Mouse (Mus musculus): Measurements from ENCODE around the gene Pak2. TPM values are rescaled to one million over a fixed set of nuclear protein-coding genes. Genes with fewer than 3 reads are reported as not detected.

The Pak2 gene
- total and polyA plus RNA-seq, 2 experiments from 2014 or later: 19.1 to 25.8 TPM

- Histone ChIP-seq H3K36me3 (replicated peaks; ENCODE audit: control insufficient read depth, insufficient read depth, low read length) (no peaks in the 10 kb centered on the region), H3K4me3 (ENCODE audit: low read depth, low read length) (no peak overlapping the region), H3K27ac (ENCODE audit: low read depth) (no peak overlapping the region), H3K9me3 (replicated peaks; ENCODE audit: control insufficient read depth, low read length) (no peaks in the 10 kb centered on the region), H3K4me2 (ENCODE audit: low read depth, low read length) (no peak overlapping the region), H3K9ac (replicated peaks; ENCODE audit: low read depth, low read length) (no peak overlapping the region), H3K4me1 (ENCODE audit: control insufficient read depth, insufficient read depth) (peaks cover 3% of the 10 kb centered on the region; the same call in 1 of the 2 replicates), H3K27me3 (ENCODE audit: control insufficient read depth, insufficient read depth, low read length) (no peaks in the 10 kb centered on the region)
- TF ChIP-seq EP300 (IDR thresholded peaks at IDR 0.05; ENCODE audit: low read depth): no peak
- TF ChIP-seq CTCF (IDR thresholded peaks at IDR 0.05; ENCODE audit: low read depth): no peak
- 57% methylated on average over 6 of the region's 6 CpGs for WGBS
- ATAC-seq (ENCODE audit: insufficient read depth, low read depth): no peak
- DNase-seq (ENCODE audit: low spot score): no peak
Measured at GRCm38 (mm10) chr16:32059840-32060523, 19.2 kb downstream of the Pak2 start.

- H3K4me3 ChIP-seq (ENCODE audit: low read depth, low read length): no peak overlapping the region
- DNase-seq (ENCODE audit: low spot score) (no peak), ATAC-seq (ENCODE audit: insufficient read depth, low read depth) (no peak)
- TF ChIP-seq EP300 (IDR thresholded peaks at IDR 0.05; ENCODE audit: low read depth) (no peak), CTCF (IDR thresholded peaks at IDR 0.05; ENCODE audit: low read depth) (no peak)
- no peak overlapping the region for H3K9ac ChIP-seq (replicated peaks; ENCODE audit: low read depth, low read length)
- H3K9me3 ChIP-seq (replicated peaks; ENCODE audit: control insufficient read depth, low read length): no peaks in the 10 kb centered on the region
- no peaks in the 10 kb centered on the region for H3K36me3 ChIP-seq (replicated peaks; ENCODE audit: control insufficient read depth, insufficient read depth, low read length)
- peaks cover 2% of the 10 kb centered on the region; the same call in 1 of the 2 replicates for H3K4me1 ChIP-seq (ENCODE audit: control insufficient read depth, insufficient read depth)
- no peaks in the 10 kb centered on the region for H3K27me3 ChIP-seq (ENCODE audit: control insufficient read depth, insufficient read depth, low read length)
- no peak overlapping the region for H3K27ac ChIP-seq (ENCODE audit: low read depth)
- WGBS: 57% methylated on average over 5 of the region's 5 CpGs
- H3K4me2 ChIP-seq (ENCODE audit: low read depth, low read length): no peak overlapping the region
Measured at GRCm38 (mm10) chr16:32058817-32059216, 20.3 kb downstream of the Pak2 start.

- Histone ChIP-seq H3K27ac (ENCODE audit: low read depth) (no peak overlapping the region), H3K4me1 (ENCODE audit: control insufficient read depth, insufficient read depth) (no peaks in the 10 kb centered on the region), H3K36me3 (replicated peaks; ENCODE audit: control insufficient read depth, insufficient read depth, low read length) (peaks cover 77% of the 10 kb centered on the region), H3K9ac (replicated peaks; ENCODE audit: low read depth, low read length) (no peak overlapping the region), H3K27me3 (ENCODE audit: control insufficient read depth, insufficient read depth, low read length) (no peaks in the 10 kb centered on the region), H3K4me2 (ENCODE audit: low read depth, low read length) (no peak overlapping the region), H3K4me3 (ENCODE audit: low read depth, low read length) (no peak overlapping the region), H3K9me3 (replicated peaks; ENCODE audit: control insufficient read depth, low read length) (no peaks in the 10 kb centered on the region)
- DNase-seq (ENCODE audit: low spot score) (no peak), ATAC-seq (ENCODE audit: insufficient read depth, low read depth) (no peak)
- TF ChIP-seq EP300 (IDR thresholded peaks at IDR 0.05; ENCODE audit: low read depth) (no peak), CTCF (IDR thresholded peaks at IDR 0.05; ENCODE audit: low read depth) (no peak)
- WGBS: 90% methylated on average over 4 of the region's 4 CpGs
Measured at GRCm38 (mm10) chr16:32042367-32042766, 36.8 kb downstream of the Pak2 start.

- no peaks in the 10 kb centered on the region for H3K9me3 ChIP-seq (replicated peaks; ENCODE audit: control insufficient read depth, low read length)
- TF ChIP-seq CTCF (IDR thresholded peaks at IDR 0.05; ENCODE audit: low read depth) (no peak), EP300 (IDR thresholded peaks at IDR 0.05; ENCODE audit: low read depth) (no peak)
- DNase-seq (ENCODE audit: low spot score) (no peak), ATAC-seq (ENCODE audit: insufficient read depth, low read depth) (no peak)
- H3K4me1 ChIP-seq (ENCODE audit: control insufficient read depth, insufficient read depth): no peaks in the 10 kb centered on the region
- no peak overlapping the region for H3K4me3 ChIP-seq (ENCODE audit: low read depth, low read length)
- peaks cover 78% of the 10 kb centered on the region for H3K36me3 ChIP-seq (replicated peaks; ENCODE audit: control insufficient read depth, insufficient read depth, low read length)
- no peak overlapping the region for H3K9ac ChIP-seq (replicated peaks; ENCODE audit: low read depth, low read length)
- no peaks in the 10 kb centered on the region for H3K27me3 ChIP-seq (ENCODE audit: control insufficient read depth, insufficient read depth, low read length)
- 91% methylated on average over 9 of the region's 9 CpGs for WGBS
- no peak overlapping the region for H3K27ac ChIP-seq (ENCODE audit: low read depth)
- H3K4me2 ChIP-seq (ENCODE audit: low read depth, low read length): no peak overlapping the region
Measured at GRCm38 (mm10) chr16:32019678-32020077, 59.5 kb downstream of the Pak2 start.

- TF ChIP-seq EP300 (IDR thresholded peaks at IDR 0.05; ENCODE audit: low read depth): no peak
- TF ChIP-seq CTCF (IDR thresholded peaks at IDR 0.05; ENCODE audit: low read depth): no peak
- H3K36me3 ChIP-seq (replicated peaks; ENCODE audit: control insufficient read depth, insufficient read depth, low read length): peaks cover 2% of the 10 kb centered on the region; the same call in 1 of the 2 replicates
Measured at GRCm38 (mm10) chr16:32010330-32010729, 68.8 kb downstream of the Pak2 start.

GRCm38 (mm10) chr16:32009913-32010312, 69.2 kb downstream of the Pak2 start:
- Histone ChIP-seq H3K4me1 (ENCODE audit: control insufficient read depth, insufficient read depth) (no peaks in the 10 kb centered on the region), H3K9me3 (replicated peaks; ENCODE audit: control insufficient read depth, low read length) (no peaks in the 10 kb centered on the region), H3K4me2 (ENCODE audit: low read depth, low read length) (no peak overlapping the region), H3K4me3 (ENCODE audit: low read depth, low read length) (no peak overlapping the region), H3K27me3 (ENCODE audit: control insufficient read depth, insufficient read depth, low read length) (no peaks in the 10 kb centered on the region), H3K36me3 (replicated peaks; ENCODE audit: control insufficient read depth, insufficient read depth, low read length) (0 out of 2 replicates have a peak, but pooled peaks cover 2% of the 10 kb centered on the region), H3K9ac (replicated peaks; ENCODE audit: low read depth, low read length) (no peak overlapping the region), H3K27ac (ENCODE audit: low read depth) (no peak overlapping the region)
- WGBS: 33% methylated on average over 5 of the region's 5 CpGs
- DNase-seq (ENCODE audit: low spot score) (no peak), ATAC-seq (ENCODE audit: insufficient read depth, low read depth) (no peak)
- TF ChIP-seq EP300 (IDR thresholded peaks at IDR 0.05; ENCODE audit: low read depth) (no peak), CTCF (IDR thresholded peaks at IDR 0.05; ENCODE audit: low read depth) (no peak)

More at GRCm38 (mm10) chr16:32010330-32010729, 68.8 kb downstream of the Pak2 start:
- WGBS: 81% methylated on average over 4 of the region's 4 CpGs
- Histone ChIP-seq H3K4me2 (ENCODE audit: low read depth, low read length) (no peak overlapping the region), H3K27ac (ENCODE audit: low read depth) (no peak overlapping the region), H3K4me3 (ENCODE audit: low read depth, low read length) (no peak overlapping the region), H3K9me3 (replicated peaks; ENCODE audit: control insufficient read depth, low read length) (no peaks in the 10 kb centered on the region), H3K27me3 (ENCODE audit: control insufficient read depth, insufficient read depth, low read length) (no peaks in the 10 kb centered on the region), H3K9ac (replicated peaks; ENCODE audit: low read depth, low read length) (no peak overlapping the region), H3K4me1 (ENCODE audit: control insufficient read depth, insufficient read depth) (no peaks in the 10 kb centered on the region)
- DNase-seq (ENCODE audit: low spot score): no peak
- ATAC-seq (ENCODE audit: insufficient read depth, low read depth): no peak
